Mouse (Mus musculus) hematopoietic stem cell, adult 5-6 weeks (primary cell): ENCODE measurements around the gene Atg3. TPM values are rescaled to one million over a fixed set of nuclear protein-coding genes. Genes with fewer than 3 reads are reported as not detected.

ENCODE experiments used
- ATAC-seq, 2 experiments: fragments of 125-278 bp in 1 of 2; replicated peaks in 1 of 2; 2 replicates each; pipeline ENCODE4 v1.8.0; 2016 to 2017; ENCODE audit warnings: inconsistent platforms in 2 of 2, mild to moderate bottlenecking in 2 of 2, moderate number of reproducible peaks in 2 of 2, low read depth in 1 of 2, moderate TSS enrichment in 1 of 2; ENCODE audit not compliant: low FRiP score in 2 of 2, poor library complexity in 2 of 2, severe bottlenecking in 2 of 2, insufficient read depth in 1 of 2, low TSS enrichment in 1 of 2
- total RNA-seq: library from RNA; stranded (forward); fragments of 172-1452, 232-1000 nt; gene quantifications from 2 replicates; pipeline ENCODE4 v1.2.3, GENCODE M21; 2017

Gene Atg3
- total RNA-seq, 1 experiment from 2014 or later = 45.4 TPM

DNA sequence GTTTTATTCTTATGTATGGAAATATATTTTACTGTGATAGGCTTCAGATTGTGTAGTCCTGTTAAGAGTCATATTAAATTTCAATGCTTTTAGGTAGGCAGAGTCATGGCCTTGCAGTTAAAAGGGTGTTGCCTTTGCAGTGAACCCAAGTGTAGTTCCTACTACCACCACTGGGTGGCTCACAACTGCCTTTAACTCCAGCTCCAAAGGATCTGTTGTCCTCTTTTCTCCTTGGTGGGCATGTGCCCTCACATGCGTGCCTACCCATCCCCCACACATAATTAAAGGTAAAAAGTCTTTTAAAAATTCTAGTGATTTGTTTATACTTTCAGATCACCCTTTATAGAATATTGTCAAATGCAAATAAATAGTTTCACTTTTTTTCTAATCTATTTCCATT, 34.0 kb downstream of the Atg3 start:
- peak; percentile 67 to 84 for ATAC-seq

- ATAC-seq = peak; percentile 62 to 86
Measured at GRCm38 (mm10) chr16:45196816-45197215, 38.2 kb downstream of the Atg3 start.

- ATAC-seq = no peak; a peak in 1 of 4 replicates
Measured at GRCm38 (mm10) chr16:45201395-45201794, 42.8 kb downstream of the Atg3 start.

- ATAC-seq = no peak
Measured at GRCm38 (mm10) chr16:45204438-45204837, 45.9 kb downstream of the Atg3 start.

- ATAC-seq = peak in 1 of 2 experiments; percentile 53; a peak in 1 of 4 replicates
Measured at GRCm38 (mm10) chr16:45204859-45205670, 46.5 kb downstream of the Atg3 start.

GRCm38 (mm10) chr16:45222016-45222415, 63.4 kb downstream of the Atg3 start:
- no peak for ATAC-seq

DNA sequence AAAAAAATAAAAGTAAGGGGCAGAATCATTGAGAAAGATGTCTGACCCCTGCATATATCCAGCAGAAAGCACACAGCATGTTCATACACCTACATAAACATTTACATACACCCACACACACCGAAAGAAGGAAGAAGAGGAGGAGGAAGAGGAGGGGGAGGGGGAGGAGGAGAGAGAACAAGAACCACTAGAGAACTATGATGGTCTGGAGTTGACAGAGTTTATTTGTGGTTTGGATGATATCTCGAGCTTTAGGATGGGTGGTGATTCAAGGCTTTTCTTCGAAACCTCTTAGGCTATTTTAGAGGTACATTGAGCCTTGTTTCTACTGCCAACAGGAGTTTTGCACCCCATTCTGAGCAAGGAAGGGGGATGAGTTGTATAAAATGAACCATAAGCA, 64.2 kb downstream of the Atg3 start:
- no peak for ATAC-seq

DNA sequence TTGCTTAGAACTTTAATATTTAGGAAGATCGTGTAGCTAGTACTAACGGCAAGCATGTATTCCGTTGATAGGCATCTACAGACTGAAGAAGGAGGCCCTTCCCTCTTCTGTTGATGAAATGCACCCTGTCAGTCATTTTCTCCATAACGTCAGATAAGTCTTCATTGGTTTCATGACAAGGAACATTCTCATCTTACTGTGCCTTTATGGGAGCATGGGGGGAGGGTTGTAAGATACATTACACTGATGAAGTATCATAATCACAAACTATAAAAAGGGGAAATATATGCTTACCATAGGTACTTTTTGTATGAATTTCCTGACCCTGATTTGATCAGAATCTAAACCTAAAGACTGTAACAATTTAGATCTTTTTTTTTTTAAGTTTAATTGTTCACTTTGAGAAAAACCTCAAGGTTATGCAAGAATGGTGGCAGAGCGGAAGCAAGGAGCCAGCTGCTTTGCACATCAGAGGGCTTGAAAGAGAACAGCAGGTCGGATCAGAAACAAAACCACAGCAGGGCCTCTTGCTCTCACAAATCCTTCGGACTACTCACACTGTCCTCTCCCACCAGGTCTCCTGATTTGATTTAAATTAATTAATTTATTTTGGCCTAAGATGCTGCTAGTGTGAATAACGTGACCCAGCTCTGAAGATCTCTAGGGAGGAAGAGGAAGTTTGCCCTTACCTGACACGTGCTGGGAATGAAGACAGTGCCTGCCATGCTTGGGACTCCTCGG, 65.2 kb downstream of the Atg3 start, which contains the start of gene Btla:
Gene Btla (plus strand): TSS at position 668 of the 741 bp plus-strand sequence.
- ATAC-seq = peak; percentile 79 to 83

DNA sequence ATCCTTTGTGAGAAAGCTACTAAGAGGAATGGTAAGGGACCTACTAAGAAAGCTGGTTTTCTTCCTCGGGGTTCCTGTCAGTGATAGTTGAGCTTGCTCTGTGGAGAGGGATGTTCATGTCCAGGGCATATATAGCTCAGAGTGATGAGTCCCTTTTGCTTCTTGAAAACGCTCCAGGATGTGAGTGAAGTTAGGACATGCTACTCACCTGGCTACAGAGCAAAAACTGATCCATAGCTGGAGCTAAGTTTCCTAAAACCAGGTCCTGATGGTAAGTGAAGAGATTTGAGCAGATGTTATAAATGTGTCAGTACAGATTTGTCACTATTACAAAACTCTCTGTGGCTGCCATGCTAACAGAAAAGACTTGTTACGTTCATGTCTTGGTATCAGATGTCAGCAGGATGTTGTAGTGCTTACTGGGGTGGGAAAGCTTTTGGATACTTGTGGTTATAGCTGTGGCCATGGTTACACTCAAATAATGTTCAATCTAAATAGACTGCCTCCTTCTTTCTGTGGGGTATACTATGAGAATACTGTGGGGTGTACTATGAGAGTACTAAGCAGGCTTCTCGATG, 65.9 kb downstream of the Atg3 start:
- ATAC-seq = peak; percentile 34 to 49; a peak in 2 of 4 replicates

GRCm38 (mm10) chr16:45227002-45227401, 68.4 kb downstream of the Atg3 start:
- no peak for ATAC-seq

GRCm38 (mm10) chr16:45231296-45231695, 72.7 kb downstream of the Atg3 start:
- no peak; a peak in 1 of 4 replicates for ATAC-seq

DNA sequence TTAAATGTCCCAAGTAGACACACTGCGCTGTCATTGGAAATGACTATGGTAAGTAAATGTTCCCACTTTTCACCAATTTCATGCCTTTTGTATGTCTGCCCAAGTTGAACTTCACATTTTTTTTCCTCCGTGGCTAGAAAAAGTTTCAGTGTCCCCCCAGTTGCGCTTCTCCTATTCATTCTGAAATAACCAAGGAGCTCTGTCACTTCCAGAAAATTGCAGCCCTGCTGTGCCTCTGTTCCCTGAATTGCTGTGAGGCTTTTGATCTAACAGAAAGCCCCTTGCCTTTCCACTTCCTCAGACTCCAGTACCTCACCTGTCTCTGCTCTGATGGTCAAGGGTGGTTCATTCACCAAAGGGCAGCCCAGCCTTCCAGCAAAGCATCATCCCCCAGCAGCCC, 74.4 kb downstream of the Atg3 start:
- ATAC-seq = peak in 1 of 2 experiments; percentile 25; a peak in 1 of 4 replicates

Other genes starting within 250 kb of the Atg3 start
- gene Cd200r3, start 215.1 kb upstream of the Atg3 start, total RNA-seq = 6.2 TPM in 1 of 2 replicates, not detected in the other
- gene Ccdc80, start 65.4 kb upstream of the Atg3 start, total RNA-seq = 0.94 TPM in 1 of 2 replicates, not detected in the other
- gene Slc35a5, start 79 bp upstream of the Atg3 start, total RNA-seq = 8.9 and 18.4 TPM in 2 replicates
- 17.7 and 32.0 TPM in 2 replicates for gene Btla, start 65.5 kb downstream of the Atg3 start, total RNA-seq